In the genomic region with DNA sequence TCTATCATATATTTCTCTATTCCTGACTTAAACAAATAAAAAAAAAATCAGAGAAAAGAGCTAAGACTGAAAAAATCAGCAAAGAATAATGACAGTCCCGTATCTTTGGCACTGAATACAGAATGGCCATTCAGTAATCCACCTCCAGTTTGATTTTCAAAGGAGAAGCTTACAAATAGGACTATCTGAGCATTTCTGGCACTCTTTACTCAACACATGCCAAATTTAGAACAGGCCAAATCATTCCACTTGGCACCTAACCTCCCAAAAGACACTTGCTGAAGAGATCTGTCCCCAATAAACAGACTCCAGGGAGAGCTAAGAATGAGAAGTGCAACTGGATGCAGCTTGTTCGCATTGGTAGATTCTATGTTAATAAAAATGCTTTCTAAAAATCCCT, we compare ENCODE assay signal across 16 mouse cellular contexts. TPM values are rescaled to one million over a fixed set of nuclear protein-coding genes. Genes with fewer than 3 reads are reported as not detected.
DNase-seq lines count a peak whose midpoint lies in the region; ATAC-seq and TF ChIP-seq lines count a peak whose summit lies in the region.
"Had no signal": no experiment of that assay in that cellular context is flagged by ENCODE, and none has a peak within 500 bp of the region (broad histone marks: within the 10 kb centered on the region; RNA-seq: fewer than 3 reads in every experiment).

No protein-coding gene starts in this region.

- no peak overlapping the region for H3K4me3 ChIP-seq in hindbrain, postnatal 0 days (ENCODE audit: low read length)
- H3K4me3 ChIP-seq in hindbrain, embryonic 10.5 days, result no peak overlapping the region
- H3K4me3 ChIP-seq in heart, embryonic 16.5 days (ENCODE audit: low read length), result no peak overlapping the region
- H3K4me3 ChIP-seq: embryonic facial prominence, embryonic 12.5 days; forebrain, embryonic 13.5 days; kidney, embryonic 15.5 days; limb, embryonic 10.5 days; stomach, embryonic 15.5 days had no signal

- no peak overlapping the region for H3K4me2 ChIP-seq in hindbrain, postnatal 0 days (ENCODE audit: low read depth, low read length)
- H3K4me2 ChIP-seq in heart, embryonic 16.5 days (ENCODE audit: low read depth, low read length), result peak overlapping the region; percentile 49
- H3K4me2 ChIP-seq: embryonic facial prominence, embryonic 12.5 days; forebrain, embryonic 13.5 days; kidney, embryonic 15.5 days; stomach, embryonic 15.5 days had no signal

- H3K27me3 ChIP-seq in hindbrain, postnatal 0 days (ENCODE audit: insufficient read depth, low read length), result no peaks in the 10 kb centered on the region
- H3K27me3 ChIP-seq in hindbrain, embryonic 10.5 days (ENCODE audit: insufficient read depth, poor library complexity, severe bottlenecking), result no peaks in the 10 kb centered on the region
- no peaks in the 10 kb centered on the region for H3K27me3 ChIP-seq in heart, embryonic 16.5 days (ENCODE audit: control insufficient read depth, insufficient read depth, low read length)
- H3K27me3 ChIP-seq: embryonic facial prominence, embryonic 12.5 days; forebrain, embryonic 13.5 days; kidney, embryonic 15.5 days; Patski; stomach, embryonic 15.5 days had no signal

- peak; percentile 21 for DNase-seq in hindbrain, postnatal 0 days (ENCODE audit: low spot score)
- no peak for DNase-seq in hindbrain, embryonic 10.5 days (ENCODE audit: low spot score)
- DNase-seq in cerebellum, adult 11 months, result peak; percentile 42
- DNase-seq in cerebellum, postnatal 14 days, result peak; percentile 51 to 83
- DNase-seq in spleen, postnatal 10 days (ENCODE audit: low spot score in 2 of 2), result no peak
- DNase-seq in adrenal gland, adult 2 months, result no peak
- DNase-seq: right cerebral cortex, postnatal 14 days had no signal

- H3K9me3 ChIP-seq in hindbrain, postnatal 0 days (ENCODE audit: low read length), result no peaks in the 10 kb centered on the region
- H3K9me3 ChIP-seq in hindbrain, embryonic 10.5 days, result 0 out of 2 replicates have a peak, but pooled peaks cover 6% of the 10 kb centered on the region
- H3K9me3 ChIP-seq in heart, embryonic 16.5 days (replicated peaks; ENCODE audit: control insufficient read depth, low read length), result 0 out of 2 replicates have a peak, but pooled peaks cover 2% of the 10 kb centered on the region
- H3K9me3 ChIP-seq: embryonic facial prominence, embryonic 12.5 days; forebrain, embryonic 13.5 days; kidney, embryonic 15.5 days; limb, embryonic 10.5 days; stomach, embryonic 15.5 days had no signal

- WGBS in hindbrain, postnatal 0 days, result 57% methylated on average over 2 of the region's 2 CpGs
- WGBS in hindbrain, embryonic 10.5 days, result 96% methylated on average over 2 of the region's 2 CpGs
- 49% methylated on average over 2 of the region's 2 CpGs for WGBS in heart, embryonic 16.5 days

- no peak overlapping the region for H3K27ac ChIP-seq in hindbrain, postnatal 0 days
- H3K27ac ChIP-seq in hindbrain, embryonic 10.5 days, result no peak overlapping the region
- H3K27ac ChIP-seq in heart, embryonic 16.5 days (ENCODE audit: low read length), result peak overlapping the region; percentile 88
- H3K27ac ChIP-seq: embryonic facial prominence, embryonic 12.5 days; forebrain, embryonic 13.5 days; kidney, embryonic 15.5 days; limb, embryonic 10.5 days; macrophage; stomach, embryonic 15.5 days had no signal

- no peak overlapping the region for H3K9ac ChIP-seq in hindbrain, postnatal 0 days (replicated peaks; ENCODE audit: low read length)
- peak overlapping the region; percentile 30; the same call in 1 of the 2 replicates for H3K9ac ChIP-seq in heart, embryonic 16.5 days (ENCODE audit: low read length)
- H3K9ac ChIP-seq: embryonic facial prominence, embryonic 12.5 days; forebrain, embryonic 13.5 days; kidney, embryonic 15.5 days; stomach, embryonic 15.5 days had no signal

- no peaks in the 10 kb centered on the region for H3K4me1 ChIP-seq in hindbrain, postnatal 0 days (ENCODE audit: insufficient read depth, low read length)
- H3K4me1 ChIP-seq in hindbrain, embryonic 10.5 days (replicated peaks), result peaks cover 16% of the 10 kb centered on the region
- H3K4me1 ChIP-seq in heart, embryonic 16.5 days (ENCODE audit: control insufficient read depth, insufficient read depth, low read length), result peaks cover 47% of the 10 kb centered on the region
- H3K4me1 ChIP-seq: stomach, embryonic 15.5 days had no signal

- no peak for ATAC-seq in hindbrain, postnatal 0 days
- ATAC-seq in heart, embryonic 16.5 days (replicated peaks; ENCODE audit: extremely low read depth, insufficient read depth, low FRiP score), result no peak
- ATAC-seq: CD4-positive, CD25-positive, alpha-beta regulatory T cell, adult 4 months; forebrain, embryonic 13.5 days; Patski had no signal

- H3K36me3 ChIP-seq in hindbrain, postnatal 0 days (ENCODE audit: insufficient read depth, low read length), result no peaks in the 10 kb centered on the region
- H3K36me3 ChIP-seq in hindbrain, embryonic 10.5 days, result peaks cover 32% of the 10 kb centered on the region
- H3K36me3 ChIP-seq in heart, embryonic 16.5 days (ENCODE audit: control insufficient read depth, insufficient read depth), result no peaks in the 10 kb centered on the region
- H3K36me3 ChIP-seq: embryonic facial prominence, embryonic 12.5 days; stomach, embryonic 15.5 days had no signal

- TF ChIP-seq CTCF in hindbrain, postnatal 0 days (IDR thresholded peaks at IDR 0.05; ENCODE audit: low read depth), result no peak

RNA-seq across cellular contexts. Expression of a gene that starts 6.6 kb away (rescaled TPM):
- total RNA-seq in hindbrain, postnatal 0 days (2014; rRNA removed), result 51.0 and 56.3 TPM in 2 replicates
- 72.1 and 74.1 TPM in 2 replicates for polyA plus RNA-seq in hindbrain, postnatal 0 days (2015; fragmentation: Nextera tagmentation; extraction: Ambion mirVana)
- polyA plus RNA-seq in hindbrain, embryonic 10.5 days (2016; fragmentation: Nextera tagmentation; extraction: Ambion mirVana), result 20.5 and 23.3 TPM in 2 replicates
- polyA plus RNA-seq in heart, embryonic 16.5 days (2015; fragmentation: Nextera tagmentation; extraction: Ambion mirVana), result 26.0 and 26.7 TPM in 2 replicates
- total RNA-seq in adrenal gland, adult 2 months (2021), result 10 to 100 TPM; 29.5 to 31.2 TPM
- 3.0 and 4.0 TPM in 2 replicates for polyA plus RNA-seq in adrenal gland, adult 2 months (2012; rRNA removed)

RNA-seq across cellular contexts. Expression of a gene that starts 7.6 kb away (rescaled TPM):
- 156 and 184 TPM in 2 replicates for total RNA-seq in hindbrain, postnatal 0 days (2014; rRNA removed)
- polyA plus RNA-seq in hindbrain, postnatal 0 days (2015; fragmentation: Nextera tagmentation; extraction: Ambion mirVana), result 254 and 263 TPM in 2 replicates
- polyA plus RNA-seq in hindbrain, embryonic 10.5 days (2016; fragmentation: Nextera tagmentation; extraction: Ambion mirVana), result 258 and 260 TPM in 2 replicates
- 197 and 210 TPM in 2 replicates for polyA plus RNA-seq in heart, embryonic 16.5 days (2015; fragmentation: Nextera tagmentation; extraction: Ambion mirVana)
- total RNA-seq in adrenal gland, adult 2 months (2021), result 10 to 100 TPM; 21.8 to 22.4 TPM
- 1.6 and 2.1 TPM in 2 replicates for polyA plus RNA-seq in adrenal gland, adult 2 months (2012; rRNA removed)

Comparison
In these comparisons a context has a peak if more than half of its experiments do, and no peak if none do; other contexts are left out.
1. DNase-seq: peak in hindbrain, postnatal 0 days (single experiment), cerebellum, adult 11 months (single experiment) and cerebellum, postnatal 14 days (2 of 2); none in hindbrain, embryonic 10.5 days (single experiment), spleen, postnatal 10 days (0 of 2) and adrenal gland, adult 2 months (single experiment).
2. RNA of a gene that starts 7.6 kb away (polyA plus RNA-seq): 254 to 263 TPM in hindbrain, postnatal 0 days, 258 to 260 TPM in hindbrain, embryonic 10.5 days and 197 to 210 TPM in heart, embryonic 16.5 days; 1.6 to 2.1 TPM in adrenal gland, adult 2 months; every median in the first group is over 10 times any median in the second.